Mouse (Mus musculus): Measurements from ENCODE around the gene Tnrc6c. TPM values are rescaled to one million over a fixed set of nuclear protein-coding genes. Genes with fewer than 3 reads are reported as not detected.

Tnrc6c gene
- polyA plus RNA-seq, 1 experiment from 2014 or later: 8.9 TPM

DNA sequence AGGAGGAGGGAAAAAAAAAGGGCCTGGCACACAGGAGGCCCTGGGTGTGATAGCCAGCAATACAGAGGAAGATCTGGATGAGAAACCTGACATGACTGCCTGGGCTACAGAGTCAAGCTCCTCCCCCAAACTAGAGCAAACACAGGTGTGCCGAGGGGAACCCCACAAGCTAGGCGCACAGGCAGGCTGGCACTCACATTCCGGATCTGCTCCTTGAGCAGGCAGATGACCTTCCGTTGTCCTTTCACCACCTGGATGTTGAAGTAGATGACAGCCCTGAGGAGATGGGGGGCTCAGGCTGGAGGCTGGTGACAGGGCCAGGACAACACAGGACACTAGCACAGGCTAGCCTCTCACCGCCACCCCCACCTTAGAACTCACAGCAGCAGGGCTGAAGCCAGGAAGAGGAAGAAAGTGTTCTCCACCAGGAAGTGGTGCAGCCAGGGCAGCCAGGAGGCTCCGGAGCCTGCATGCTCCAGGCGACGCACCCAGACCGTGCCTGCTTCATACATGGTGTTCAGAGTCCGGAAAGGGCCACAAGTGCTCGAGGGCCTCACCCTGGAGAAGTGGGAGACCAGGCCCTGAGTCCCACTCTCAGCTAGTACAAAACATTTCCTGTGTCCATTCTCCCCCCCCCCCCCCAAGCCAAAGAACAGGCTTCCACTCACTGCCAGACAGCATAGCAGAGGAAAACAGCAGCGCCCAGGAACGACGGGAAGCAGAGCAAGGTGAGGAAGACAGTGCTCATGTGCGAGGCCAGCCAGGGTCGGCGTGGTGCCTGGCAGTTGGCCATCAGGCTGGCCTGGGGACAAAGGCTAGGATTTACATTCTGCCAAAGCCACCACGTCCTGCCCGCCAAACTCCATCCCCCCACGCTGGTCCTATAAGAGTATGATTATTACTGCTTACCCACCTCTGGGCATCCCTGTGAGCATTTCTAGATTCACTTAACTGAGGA lies 114.9 kb downstream of the Tnrc6c start:
- peak; percentile 43 for ATAC-seq
- no peak for DNase-seq (ENCODE audit: low spot score)
- no peaks in the 10 kb centered on the region for H3K27me3 ChIP-seq (replicated peaks; ENCODE audit: insufficient read depth, low read length)
- H3K4me1 ChIP-seq (ENCODE audit: insufficient read depth, low read depth, low read length): no peaks in the 10 kb centered on the region
- peaks cover 11% of the 10 kb centered on the region; the same call in 1 of the 2 replicates for H3K36me3 ChIP-seq (ENCODE audit: insufficient read depth, low read length)
- no peak overlapping the region for H3K4me3 ChIP-seq (ENCODE audit: low read depth, low read length)
- WGBS: 50% methylated on average over 20 of the region's 20 CpGs
- no peaks in the 10 kb centered on the region for H3K9me3 ChIP-seq (ENCODE audit: low read length)
- no peak overlapping the region for H3K27ac ChIP-seq (ENCODE audit: low read length)
- H3K4me2 ChIP-seq (replicated peaks; ENCODE audit: low read depth, low read length): no peak overlapping the region
- TF ChIP-seq CTCF (IDR thresholded peaks at IDR 0.05) (no peak), EP300 (IDR thresholded peaks at IDR 0.05) (no peak)
- no peak overlapping the region for H3K9ac ChIP-seq (replicated peaks; ENCODE audit: low read depth)

DNA sequence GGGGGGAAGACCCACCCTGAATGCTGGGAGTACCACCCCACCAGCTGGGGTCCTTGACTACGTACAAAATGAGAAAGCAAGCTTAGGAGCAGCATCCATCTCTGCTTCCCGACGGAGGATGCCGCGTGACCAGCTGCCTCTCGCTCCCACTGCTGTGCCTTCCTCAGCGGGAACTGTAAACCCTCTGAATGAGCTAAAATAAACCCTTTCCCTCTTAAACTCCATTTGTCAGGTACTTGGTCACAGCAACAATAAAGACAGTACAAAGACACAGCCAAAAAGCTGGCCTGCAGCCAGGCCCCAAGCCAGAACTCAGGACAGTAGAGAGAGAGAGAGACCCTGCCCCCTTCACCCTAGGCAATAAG lies 115.6 kb downstream of the Tnrc6c start:
- no peaks in the 10 kb centered on the region for H3K9me3 ChIP-seq (ENCODE audit: low read length)
- no peak for DNase-seq (ENCODE audit: low spot score)

DNA sequence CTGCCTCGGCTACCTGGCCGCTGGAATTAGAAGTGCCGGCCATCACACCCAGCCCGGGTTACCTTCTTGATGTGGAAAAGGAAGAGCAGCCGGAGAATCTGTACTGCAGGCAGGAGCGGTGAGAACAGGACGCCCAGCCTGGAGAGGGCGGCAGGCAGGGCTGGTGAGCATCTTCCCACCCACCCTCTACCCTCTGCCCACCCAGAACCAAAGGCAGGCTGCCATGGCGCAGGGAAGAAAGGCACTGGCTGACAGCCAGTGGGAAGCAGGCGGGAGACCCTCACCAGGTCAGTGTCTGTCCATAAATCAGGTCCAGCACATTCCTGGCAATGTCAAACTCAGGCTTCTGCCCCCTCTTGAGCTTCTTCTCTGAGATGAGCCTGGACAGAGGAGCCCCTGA lies 116.3 kb downstream of the Tnrc6c start:
- DNase-seq (ENCODE audit: low spot score) (no peak), ATAC-seq (no peak)
- no peak overlapping the region for H3K4me2 ChIP-seq (replicated peaks; ENCODE audit: low read depth, low read length)
- no peaks in the 10 kb centered on the region for H3K4me1 ChIP-seq (ENCODE audit: insufficient read depth, low read depth, low read length)
- no peak overlapping the region for H3K27ac ChIP-seq (ENCODE audit: low read length)
- WGBS: 75% methylated on average over 10 of the region's 10 CpGs
- H3K4me3 ChIP-seq (ENCODE audit: low read depth, low read length): no peak overlapping the region
- H3K36me3 ChIP-seq (ENCODE audit: insufficient read depth, low read length): peaks cover 7% of the 10 kb centered on the region; the same call in 1 of the 2 replicates
- no peak overlapping the region for H3K9ac ChIP-seq (replicated peaks; ENCODE audit: low read depth)
- H3K9me3 ChIP-seq (ENCODE audit: low read length): no peaks in the 10 kb centered on the region
- H3K27me3 ChIP-seq (replicated peaks; ENCODE audit: insufficient read depth, low read length): no peaks in the 10 kb centered on the region
- TF ChIP-seq CTCF (IDR thresholded peaks at IDR 0.05): no peak
- no peak for TF ChIP-seq EP300 (IDR thresholded peaks at IDR 0.05)

More for the DNA sequence above, 115.6 kb downstream of the Tnrc6c start:
- no peak overlapping the region for H3K4me2 ChIP-seq (replicated peaks; ENCODE audit: low read depth, low read length)
- TF ChIP-seq EP300 (IDR thresholded peaks at IDR 0.05): no peak
- TF ChIP-seq CTCF (IDR thresholded peaks at IDR 0.05): no peak
- H3K4me3 ChIP-seq (ENCODE audit: low read depth, low read length): no peak overlapping the region
- no peak for ATAC-seq
- no peak overlapping the region for H3K27ac ChIP-seq (ENCODE audit: low read length)
- H3K4me1 ChIP-seq (ENCODE audit: insufficient read depth, low read depth, low read length): no peaks in the 10 kb centered on the region
- no peaks in the 10 kb centered on the region for H3K27me3 ChIP-seq (replicated peaks; ENCODE audit: insufficient read depth, low read length)
- WGBS: 78% methylated on average over 7 of the region's 7 CpGs
- H3K36me3 ChIP-seq (ENCODE audit: insufficient read depth, low read length): peaks cover 11% of the 10 kb centered on the region; the same call in 1 of the 2 replicates
- no peak overlapping the region for H3K9ac ChIP-seq (replicated peaks; ENCODE audit: low read depth)

DNA sequence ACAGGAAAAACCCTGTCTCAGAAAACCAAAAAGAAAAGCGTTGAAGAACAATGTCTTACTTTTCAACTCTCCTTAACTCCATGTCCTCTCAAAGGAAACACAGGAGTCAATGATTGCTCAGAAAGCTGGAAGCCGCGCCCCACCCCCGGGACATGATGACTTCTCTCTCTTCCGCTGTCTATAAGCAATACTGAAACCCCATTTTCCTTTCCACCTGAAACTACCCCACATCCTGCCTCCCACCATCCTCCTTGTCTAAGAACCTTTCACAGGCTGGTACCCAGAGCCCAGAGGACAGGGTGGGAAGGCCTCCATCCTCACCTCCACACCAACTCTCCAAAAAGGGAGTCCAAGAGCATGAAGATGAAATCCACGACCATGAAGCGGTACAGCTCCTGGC lies 118.3 kb downstream of the Tnrc6c start:
- H3K9ac ChIP-seq (replicated peaks; ENCODE audit: low read depth): no peak overlapping the region
- DNase-seq (ENCODE audit: low spot score): no peak
- H3K4me3 ChIP-seq (ENCODE audit: low read depth, low read length): no peak overlapping the region
- H3K4me2 ChIP-seq (replicated peaks; ENCODE audit: low read depth, low read length): no peak overlapping the region
- no peaks in the 10 kb centered on the region for H3K27me3 ChIP-seq (replicated peaks; ENCODE audit: insufficient read depth, low read length)
- ATAC-seq: no peak
- H3K36me3 ChIP-seq (ENCODE audit: insufficient read depth, low read length): peaks cover 5% of the 10 kb centered on the region; the same call in 1 of the 2 replicates
- no peak for TF ChIP-seq CTCF (IDR thresholded peaks at IDR 0.05)
- no peak for TF ChIP-seq EP300 (IDR thresholded peaks at IDR 0.05)
- 93% methylated on average over 7 of the region's 7 CpGs for WGBS
- no peaks in the 10 kb centered on the region for H3K9me3 ChIP-seq (ENCODE audit: low read length)
- H3K4me1 ChIP-seq (ENCODE audit: insufficient read depth, low read depth, low read length): no peaks in the 10 kb centered on the region
- H3K27ac ChIP-seq (ENCODE audit: low read length): no peak overlapping the region

DNA sequence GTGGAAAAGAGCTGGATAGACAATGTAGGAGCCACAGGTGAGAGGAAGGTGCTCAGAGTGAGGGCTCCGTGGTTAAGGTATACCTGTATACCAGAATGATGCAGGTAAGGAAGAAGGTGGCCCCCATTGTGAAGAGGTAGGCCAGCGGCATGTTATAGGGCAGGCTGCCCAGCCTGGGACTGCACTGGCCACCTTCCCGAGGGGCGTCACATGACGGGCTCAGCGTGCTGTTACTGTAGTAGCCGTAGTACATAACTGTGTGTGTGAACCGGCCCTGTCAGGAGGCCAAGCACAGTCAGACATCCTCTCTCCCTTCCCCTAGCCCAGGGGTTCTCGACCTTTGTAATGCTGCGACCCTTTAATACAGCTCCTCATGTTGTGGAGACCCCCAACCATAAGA lies 120.8 kb downstream of the Tnrc6c start:
- H3K4me1 ChIP-seq (ENCODE audit: insufficient read depth, low read depth, low read length): peaks cover 10% of the 10 kb centered on the region; the same call in 1 of the 2 replicates
- 89% methylated on average over 10 of the region's 10 CpGs for whole genome bisulfite sequencing
- H3K4me3 ChIP-seq (ENCODE audit: low read depth, low read length): no peak overlapping the region
- no peak overlapping the region for H3K4me2 ChIP-seq (replicated peaks; ENCODE audit: low read depth, low read length)
- TF ChIP-seq CTCF (IDR thresholded peaks at IDR 0.05) (no peak), EP300 (IDR thresholded peaks at IDR 0.05) (no peak)
- H3K9me3 ChIP-seq (ENCODE audit: low read length): no peaks in the 10 kb centered on the region
- no peak for ATAC-seq
- no peak overlapping the region for H3K27ac ChIP-seq (ENCODE audit: low read length)
- H3K36me3 ChIP-seq (ENCODE audit: insufficient read depth, low read length): peaks cover 4% of the 10 kb centered on the region; the same call in 1 of the 2 replicates
- no peak overlapping the region for H3K9ac ChIP-seq (replicated peaks; ENCODE audit: low read depth)
- no peaks in the 10 kb centered on the region for H3K27me3 ChIP-seq (replicated peaks; ENCODE audit: insufficient read depth, low read length)
- DNase-seq (ENCODE audit: low spot score): no peak

DNA sequence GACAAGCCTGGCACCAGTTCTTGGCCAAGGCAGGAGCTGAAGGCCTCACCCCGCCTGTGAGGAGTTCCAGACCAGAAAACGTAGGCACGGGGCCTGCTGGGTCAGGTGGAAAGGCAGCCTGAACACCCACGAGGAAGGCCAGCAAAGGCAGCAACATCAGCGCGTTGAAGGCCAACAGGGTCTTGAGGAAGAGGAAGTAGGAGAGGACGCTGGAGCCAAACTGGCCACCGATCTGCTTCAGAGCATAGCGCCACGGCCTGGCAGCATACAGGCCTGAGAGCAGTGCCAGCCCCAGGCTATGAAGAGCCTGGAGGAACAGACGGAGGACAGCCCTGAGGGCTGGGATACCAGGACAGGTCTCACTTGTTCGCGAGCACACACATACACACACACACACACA lies 121.5 kb downstream of the Tnrc6c start:
- no peak overlapping the region for H3K9ac ChIP-seq (replicated peaks; ENCODE audit: low read depth)
- no peak for ATAC-seq
- no peaks in the 10 kb centered on the region for H3K27me3 ChIP-seq (replicated peaks; ENCODE audit: insufficient read depth, low read length)
- H3K36me3 ChIP-seq (ENCODE audit: insufficient read depth, low read length): peaks cover 4% of the 10 kb centered on the region; the same call in 1 of the 2 replicates
- H3K4me1 ChIP-seq (ENCODE audit: insufficient read depth, low read depth, low read length): peaks cover 10% of the 10 kb centered on the region; the same call in 1 of the 2 replicates
- no peaks in the 10 kb centered on the region for H3K9me3 ChIP-seq (ENCODE audit: low read length)
- no peak for DNase-seq (ENCODE audit: low spot score)
- H3K27ac ChIP-seq (ENCODE audit: low read length): no peak overlapping the region
- TF ChIP-seq EP300 (IDR thresholded peaks at IDR 0.05) (no peak), CTCF (IDR thresholded peaks at IDR 0.05) (no peak)
- no peak overlapping the region for H3K4me3 ChIP-seq (ENCODE audit: low read depth, low read length)
- no peak overlapping the region for H3K4me2 ChIP-seq (replicated peaks; ENCODE audit: low read depth, low read length)
- 88% methylated on average over 13 of the region's 13 CpGs for WGBS

Data from lung, postnatal 0 days (tissue).